Mouse (Mus musculus): ENCODE data around the gene Cep89. TPM values are rescaled to one million over a fixed set of nuclear protein-coding genes. Genes with fewer than 3 reads are reported as not detected.

Gene Cep89
- total RNA-seq, 2 experiments from 2014 or later: 18.3 to 25.1 TPM

DNA sequence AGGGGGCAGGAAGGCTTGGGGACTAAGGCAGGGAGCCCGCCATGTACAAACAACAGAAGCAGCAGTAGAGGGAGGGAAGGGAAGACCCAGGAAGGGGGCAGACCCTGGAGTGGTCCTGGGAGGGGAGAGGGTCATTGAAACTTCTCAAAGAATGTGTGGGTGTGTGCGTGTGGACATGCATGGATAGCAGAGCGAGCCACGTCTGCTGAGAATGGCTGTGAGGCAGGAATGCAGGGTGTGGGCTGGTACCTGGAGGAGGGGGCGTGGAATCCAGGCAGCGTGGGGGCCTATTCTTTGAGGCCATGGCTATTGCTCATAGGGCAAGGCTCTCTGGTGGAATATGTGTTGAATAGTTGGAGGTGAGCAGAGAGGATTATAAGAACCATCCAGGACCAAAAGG is 8.1 kb upstream of the Cep89 start:
- Histone ChIP-seq H3K27ac (no peak overlapping the region), H3K4me3 (no peak overlapping the region)
- DNase-seq (ENCODE audit: extremely low spot score in 1 of 2, low spot score in 2 of 2): no peak

DNA sequence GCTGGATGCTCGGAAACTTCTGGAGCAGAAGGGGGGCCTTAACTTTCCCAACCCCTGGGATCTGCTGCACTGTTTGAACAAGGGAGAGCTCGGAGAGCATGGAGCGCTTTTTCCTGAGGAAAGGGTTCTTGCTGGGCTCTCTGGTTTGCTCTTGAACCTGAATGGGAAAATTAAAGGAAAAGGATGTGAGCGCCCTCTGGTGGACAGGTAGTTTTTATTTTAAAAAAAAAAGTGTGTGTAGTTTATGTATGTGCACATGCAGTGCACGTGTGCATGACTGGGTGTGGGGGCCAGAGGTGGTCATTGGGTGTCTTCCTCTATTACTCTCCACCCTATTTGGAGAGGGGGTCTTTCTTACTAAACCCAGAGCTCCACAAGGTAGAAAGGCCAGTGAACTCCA is 3.9 kb upstream of the Cep89 start:
- intact Hi-C loops (cut with DNase I): loop anchor here (5.0 to 10.0 kb wide), 3 partner anchors 76 to 242 kb away; partner anchors contain the start of gene Gpatch1
- TF ChIP-seq CTCF (IDR thresholded peaks at IDR 0.05): peak; percentile 60
- H3K4me3 ChIP-seq: no peak overlapping the region
- DNase-seq (ENCODE audit: extremely low spot score in 1 of 2, low spot score in 2 of 2): peak in 1 of 2 experiments; percentile 24
- no peak overlapping the region for H3K27ac ChIP-seq

More for the DNA sequence above, 8.1 kb upstream of the Cep89 start:
- intact Hi-C loops (cut with DNase I): no loop called here
- no peak for TF ChIP-seq CTCF (IDR thresholded peaks at IDR 0.05)

DNA sequence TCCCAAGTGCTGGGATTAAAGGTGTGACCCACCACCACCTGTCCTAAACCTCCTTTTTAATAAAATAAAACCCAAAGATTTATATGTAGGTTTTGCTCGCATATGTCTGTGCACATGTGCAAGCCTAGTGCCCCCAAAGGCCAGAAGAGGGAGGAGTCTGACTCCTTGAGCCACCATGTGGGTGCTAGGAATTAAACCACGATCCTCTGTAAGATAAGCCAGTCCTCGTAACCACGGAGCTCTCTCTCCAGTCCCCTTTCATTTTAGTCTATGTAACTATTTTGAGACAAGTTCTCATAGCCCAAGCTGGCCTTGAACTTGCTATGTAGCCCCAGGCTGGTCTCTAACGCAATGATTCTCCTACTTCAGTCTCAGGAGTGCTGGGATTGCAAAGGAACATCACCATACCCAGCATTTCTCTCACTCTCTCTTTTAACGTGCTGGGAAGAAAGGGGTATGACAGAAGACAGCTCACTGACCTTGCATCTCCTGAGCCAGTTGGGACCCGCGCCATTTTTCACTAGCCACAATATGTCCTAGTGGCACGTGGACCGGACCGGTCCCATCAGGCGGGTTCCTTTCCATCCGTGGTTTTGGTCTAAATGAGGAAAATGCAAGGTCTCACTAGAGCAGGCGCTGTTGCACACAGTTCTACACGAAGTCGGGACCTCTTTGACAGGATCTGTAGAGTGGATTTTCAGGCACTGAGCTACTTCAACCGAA is 940 bp upstream of the Cep89 start:
- no peak for TF ChIP-seq CTCF (IDR thresholded peaks at IDR 0.05)
- DNase-seq (ENCODE audit: extremely low spot score in 1 of 2, low spot score in 2 of 2): no peak
- intact Hi-C loops (cut with DNase I): loop anchor here (2.0 to 10.0 kb wide), 2 partner anchors 61 to 239 kb away; partner anchors contain the start of gene Rhpn2
- Histone ChIP-seq H3K27ac (no peak overlapping the region), H3K4me3 (peak overlapping the region; percentile 66)

DNA sequence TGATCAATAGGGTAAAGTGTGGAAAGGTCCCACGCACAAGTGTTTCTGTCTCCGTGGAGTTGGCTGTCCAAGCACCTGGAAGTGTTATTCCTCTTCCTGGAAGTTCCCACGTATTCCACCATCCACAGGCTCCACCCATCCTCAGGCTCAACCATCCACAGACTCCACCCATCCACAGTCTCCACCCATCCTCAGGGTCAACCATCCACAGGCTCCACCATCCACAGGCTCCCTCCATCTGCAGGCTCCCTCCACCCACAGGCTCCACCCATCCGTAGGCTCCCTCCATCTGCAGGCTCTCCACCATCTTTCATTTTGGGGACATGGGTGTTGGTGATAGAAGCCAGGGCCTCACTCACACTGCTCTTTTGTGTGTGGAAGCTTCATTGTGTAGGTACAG is 4.3 kb downstream of the Cep89 start:
- TF ChIP-seq CTCF (IDR thresholded peaks at IDR 0.05): no peak
- intact Hi-C loops (cut with DNase I): no loop called here
- Histone ChIP-seq H3K27ac (no peak overlapping the region), H3K4me3 (no peak overlapping the region)
- DNase-seq (ENCODE audit: extremely low spot score in 1 of 2, low spot score in 2 of 2): no peak

DNA sequence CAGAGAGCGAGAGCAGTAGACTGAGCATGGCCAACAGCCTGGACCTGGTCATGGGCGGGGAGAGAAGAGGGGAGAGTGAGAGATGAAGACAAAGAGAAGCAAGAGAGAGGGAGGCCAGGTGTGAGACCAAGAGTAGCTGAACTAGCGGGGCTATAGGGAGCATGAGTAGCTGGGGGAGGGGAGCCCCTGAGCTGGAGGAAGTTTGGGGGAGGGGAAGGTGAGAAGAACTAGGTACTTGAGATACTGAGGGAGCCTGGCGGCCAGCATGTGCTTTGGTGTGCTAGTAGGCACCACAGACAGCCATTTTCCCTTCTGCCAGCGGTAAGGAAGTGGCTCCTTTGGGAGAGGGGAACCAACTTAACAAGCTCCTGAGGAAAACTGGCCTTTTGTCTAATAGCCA is 18.4 kb downstream of the Cep89 start:
- no peak for TF ChIP-seq CTCF (IDR thresholded peaks at IDR 0.05)
- intact Hi-C loops (cut with DNase I): no loop called here
- Histone ChIP-seq H3K27ac (no peak overlapping the region), H3K4me3 (no peak overlapping the region)
- DNase-seq (ENCODE audit: extremely low spot score in 1 of 2, low spot score in 2 of 2): no peak

DNA sequence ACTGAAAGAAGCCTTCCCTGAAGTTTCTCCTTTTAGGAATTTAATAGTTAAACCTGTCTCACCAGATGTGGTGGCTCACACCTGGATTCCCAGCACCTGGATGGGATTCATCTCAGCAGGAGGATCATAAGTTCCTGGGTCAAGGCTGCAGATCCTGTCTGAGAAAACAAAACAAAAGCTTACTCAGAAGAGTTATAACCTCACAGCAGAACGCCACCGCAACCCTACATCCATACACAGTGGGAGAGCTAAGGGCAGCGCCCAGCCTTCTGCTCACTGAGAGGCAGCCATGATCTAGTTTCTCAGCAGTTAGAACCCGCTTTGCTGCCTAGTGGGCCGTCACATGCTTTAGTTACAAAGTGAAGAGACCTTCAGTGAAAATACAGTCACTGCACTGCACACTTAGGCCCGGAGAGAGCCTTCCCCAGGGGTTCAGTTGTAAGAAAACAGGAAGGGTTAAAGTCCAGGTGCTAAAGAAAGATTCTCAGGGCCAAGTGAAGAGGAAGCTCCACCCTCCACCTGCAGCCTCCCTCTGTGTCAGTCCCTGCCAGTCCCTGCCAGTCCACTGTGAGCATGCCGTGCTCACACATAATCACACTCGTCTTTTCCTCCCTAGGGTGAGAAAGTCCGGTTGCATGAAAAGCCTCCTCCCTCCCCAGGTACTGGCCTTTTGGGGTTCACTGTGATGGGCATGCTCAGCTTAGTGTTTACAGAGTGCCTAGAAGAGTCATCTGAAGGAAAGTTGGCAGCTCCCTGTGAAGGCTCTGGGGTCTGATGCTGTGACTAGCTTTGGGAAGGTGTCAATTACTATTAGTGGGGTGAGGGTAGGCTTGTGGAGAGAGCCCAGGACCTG is 19.2 kb downstream of the Cep89 start:
- no peak overlapping the region for H3K4me3 ChIP-seq
- TF ChIP-seq CTCF (IDR thresholded peaks at IDR 0.05): no peak
- no peak for DNase-seq (ENCODE audit: extremely low spot score in 1 of 2, low spot score in 2 of 2)

DNA sequence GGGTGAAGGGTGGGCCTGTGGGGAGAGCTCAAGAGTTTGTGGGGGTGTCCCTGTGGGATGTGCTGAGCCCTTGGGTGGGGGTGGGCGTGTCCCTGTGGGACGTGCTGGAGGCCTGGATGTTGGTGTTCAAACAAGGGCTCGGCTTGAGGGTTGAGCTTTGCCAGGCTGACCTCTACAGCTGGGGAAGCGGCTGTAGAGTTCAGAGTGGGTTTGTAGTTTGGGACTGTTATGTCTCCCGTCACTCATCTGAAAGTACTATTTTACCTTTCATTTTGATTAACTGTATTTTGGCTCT is 19.8 kb downstream of the Cep89 start:
- Histone ChIP-seq H3K27ac (no peak overlapping the region), H3K4me3 (no peak overlapping the region)
- TF ChIP-seq CTCF (IDR thresholded peaks at IDR 0.05): no peak
- DNase-seq (ENCODE audit: extremely low spot score in 1 of 2, low spot score in 2 of 2): no peak
- intact Hi-C loops (cut with DNase I): no loop called here

More for the DNA sequence above, 19.2 kb downstream of the Cep89 start:
- no peak overlapping the region for H3K27ac ChIP-seq
- intact Hi-C loops (cut with DNase I): no loop called here

DNA sequence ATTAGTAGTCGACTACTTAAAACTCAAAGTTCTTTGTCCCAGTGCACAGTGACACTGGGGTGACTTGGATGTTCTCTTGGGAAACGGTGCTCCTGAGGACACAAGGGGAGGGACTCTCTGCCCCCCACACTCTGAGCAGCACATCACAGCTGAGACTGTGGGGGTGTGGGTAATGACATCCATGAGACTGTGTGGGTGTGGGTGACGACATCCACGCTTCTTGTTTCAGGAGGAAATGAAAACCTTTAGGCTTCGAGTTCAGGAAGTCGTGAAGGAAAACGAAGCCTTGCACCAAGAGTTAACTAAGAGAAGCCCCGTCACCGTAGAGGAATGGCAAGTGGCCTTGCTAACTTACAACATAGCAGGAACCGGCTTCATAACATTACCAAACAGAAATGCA is 26.2 kb downstream of the Cep89 start:
- no peak for DNase-seq (ENCODE audit: extremely low spot score in 1 of 2, low spot score in 2 of 2)
- Histone ChIP-seq H3K27ac (no peak overlapping the region), H3K4me3 (no peak overlapping the region)
- intact Hi-C loops (cut with DNase I): no loop called here
- no peak for TF ChIP-seq CTCF (IDR thresholded peaks at IDR 0.05)

DNA sequence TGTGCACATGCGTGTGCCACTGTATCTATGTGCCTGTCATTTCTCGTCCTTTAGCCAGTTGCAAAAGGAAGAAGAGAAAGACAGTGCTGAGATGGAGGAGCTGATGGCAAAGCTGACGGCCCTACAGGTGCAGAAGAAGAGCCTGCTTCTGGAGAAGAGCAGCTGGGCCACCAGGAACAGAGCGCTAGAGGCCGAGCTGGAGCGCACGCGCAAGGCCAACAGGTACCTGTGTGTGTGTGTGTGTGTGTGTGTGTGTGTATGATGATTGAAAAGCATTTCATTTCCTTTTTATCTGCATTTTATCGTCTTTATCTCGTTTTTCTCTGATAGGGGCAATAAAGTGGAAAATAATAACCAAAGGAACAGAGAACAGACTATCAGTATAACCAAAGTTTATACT is 31.3 kb downstream of the Cep89 start:
- Histone ChIP-seq H3K27ac (no peak overlapping the region), H3K4me3 (no peak overlapping the region)
- no peak for TF ChIP-seq CTCF (IDR thresholded peaks at IDR 0.05)
- intact Hi-C loops (cut with DNase I): no loop called here
- DNase-seq (ENCODE audit: extremely low spot score in 1 of 2, low spot score in 2 of 2): no peak

DNA sequence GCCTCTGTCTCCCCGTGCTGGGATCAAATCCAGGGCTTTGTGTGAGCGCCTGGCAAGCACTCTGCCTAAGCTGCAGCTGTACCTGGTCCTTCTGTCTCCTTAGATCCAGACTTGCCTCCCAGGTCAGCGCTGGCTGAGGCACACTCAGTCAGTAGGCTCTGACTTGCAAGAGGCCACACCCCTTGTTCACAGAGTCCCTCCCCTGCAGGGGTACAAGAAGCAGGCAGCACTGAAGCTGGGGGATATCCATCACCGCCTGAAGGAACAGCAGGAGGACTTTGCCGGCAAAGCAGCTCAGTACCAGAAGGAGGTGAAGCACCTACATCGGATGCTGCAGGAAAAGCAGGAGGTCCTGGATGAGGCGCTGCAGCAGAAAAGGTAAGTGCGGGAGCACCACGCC is 38.4 kb downstream of the Cep89 start:
- no peak overlapping the region for H3K4me3 ChIP-seq
- TF ChIP-seq CTCF (IDR thresholded peaks at IDR 0.05): no peak
- H3K27ac ChIP-seq: no peak overlapping the region
- DNase-seq (ENCODE audit: extremely low spot score in 1 of 2, low spot score in 2 of 2): no peak
- intact Hi-C loops (cut with DNase I): no loop called here

DNA sequence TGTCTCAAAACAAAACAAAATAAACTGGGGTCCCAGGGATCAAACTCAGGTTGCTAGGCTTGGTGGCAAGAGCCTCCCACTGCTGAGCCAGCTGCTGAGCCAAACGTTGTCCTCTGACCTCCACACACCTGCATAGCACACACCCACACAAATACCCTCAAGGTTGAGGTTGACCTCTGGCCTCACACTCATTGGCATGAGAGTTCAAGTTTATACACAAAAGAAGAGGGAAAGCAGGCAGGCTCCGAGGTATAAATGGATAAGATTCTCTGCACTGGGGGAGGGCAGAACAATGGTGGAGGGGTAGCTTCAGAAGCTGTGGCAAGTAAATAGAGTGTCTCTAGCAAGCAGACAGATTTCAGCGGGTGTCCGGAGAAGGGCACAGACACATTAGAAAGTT is 50.7 kb downstream of the Cep89 start:
- H3K4me3 ChIP-seq: no peak overlapping the region
- H3K27ac ChIP-seq: no peak overlapping the region
- no peak for DNase-seq (ENCODE audit: extremely low spot score in 1 of 2, low spot score in 2 of 2)
- intact Hi-C loops (cut with DNase I): no loop called here
- no peak for TF ChIP-seq CTCF (IDR thresholded peaks at IDR 0.05)

DNA sequence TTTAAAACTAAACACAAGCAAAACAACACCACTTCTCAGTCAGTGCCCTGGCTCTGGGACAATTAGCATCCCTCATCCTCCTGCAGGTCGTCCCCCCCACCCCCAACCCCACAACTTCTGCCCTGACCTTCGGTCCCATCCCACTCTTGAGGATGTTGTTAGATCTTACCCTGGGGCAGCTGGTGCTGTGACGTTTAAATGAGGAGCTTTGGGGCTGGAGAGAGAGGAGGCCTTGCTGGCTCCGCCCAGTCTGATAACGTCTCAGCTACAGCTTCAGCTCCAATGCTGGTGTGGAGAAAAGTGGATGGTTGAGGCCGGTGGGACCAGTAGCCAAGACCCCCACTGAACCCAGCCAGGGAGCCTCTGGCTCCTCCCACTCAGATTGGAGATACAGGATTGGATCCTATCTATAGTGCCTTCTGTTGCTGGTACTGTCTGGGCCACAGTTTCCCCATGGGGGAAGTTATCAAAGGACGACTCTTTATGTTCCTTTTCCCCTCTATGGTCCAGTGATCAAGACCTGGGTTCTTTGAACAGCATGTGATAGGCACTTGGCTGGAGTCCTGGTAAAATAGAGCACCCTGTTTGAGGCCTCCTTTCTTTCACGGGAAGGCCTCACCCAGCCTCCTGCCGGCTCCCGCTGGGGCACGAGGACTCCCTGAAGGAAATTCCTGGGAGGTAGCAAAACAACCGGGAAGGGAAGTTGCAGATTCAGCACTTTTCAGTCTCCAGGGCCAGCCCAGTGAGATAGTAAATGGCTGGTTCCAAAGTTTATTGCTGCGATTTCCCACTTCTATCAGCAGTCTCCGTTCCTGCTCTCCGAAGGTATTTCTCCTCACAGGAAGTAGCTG is 51.4 kb downstream of the Cep89 start, which contains the start of gene Slc7a9:
Gene Slc7a9 (plus strand): TSS at position 801 of the 851 bp plus-strand sequence.
- intact Hi-C loops (cut with DNase I): no loop called here
- TF ChIP-seq CTCF (IDR thresholded peaks at IDR 0.05): no peak

More for the DNA sequence above, 51.4 kb downstream of the Cep89 start, which contains the start of gene Slc7a9:
- Histone ChIP-seq H3K4me3 (no peak within 1 kb of the TSS), H3K27ac (no peak within 1 kb of the TSS)
- no peak for DNase-seq (ENCODE audit: extremely low spot score in 1 of 2, low spot score in 2 of 2)
